ENCODE assay signal across 10 mouse cellular contexts in the genomic region with DNA sequence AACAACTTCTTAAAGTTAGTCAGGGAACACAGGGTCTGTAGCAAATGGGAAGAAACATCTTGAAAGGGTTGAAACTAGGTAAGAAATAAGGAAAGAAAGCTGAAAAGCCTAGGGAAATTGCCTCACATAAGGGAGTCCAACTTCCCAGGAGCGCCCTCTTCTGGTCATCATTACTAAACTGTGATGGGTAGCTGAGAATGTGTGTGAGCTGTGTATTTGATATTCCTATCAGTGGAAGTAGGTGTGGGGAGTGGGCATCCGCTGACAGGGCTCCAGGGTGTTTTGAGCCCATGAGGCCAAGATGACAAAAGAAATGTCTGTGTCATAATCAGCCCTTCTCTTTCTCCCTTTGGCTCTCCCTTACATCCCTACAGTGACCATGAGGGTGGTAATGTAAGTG. TPM values are rescaled to one million over a fixed set of nuclear protein-coding genes. Genes with fewer than 3 reads are reported as not detected.
A peak's percentile ranks its signal among the peaks of the same experiment; 100 is the strongest.
DNase-seq lines count a peak whose midpoint lies in the region; ATAC-seq and TF ChIP-seq lines count a peak whose summit lies in the region.
"Had no signal": no experiment of that assay in that cellular context is flagged by ENCODE, and none has a peak within 500 bp of the region (broad histone marks: within the 10 kb centered on the region; RNA-seq: fewer than 3 reads in every experiment).

No protein-coding gene starts in this region.

- no peaks in the 10 kb centered on the region for H3K4me1 ChIP-seq in forebrain, embryonic 11.5 days (replicated peaks; ENCODE audit: control insufficient read depth, insufficient read depth, low read length)
- H3K4me1 ChIP-seq in forebrain, embryonic 10.5 days = no peaks in the 10 kb centered on the region
- H3K4me1 ChIP-seq in midbrain, embryonic 11.5 days (ENCODE audit: control insufficient read depth, insufficient read depth, low read length) = no peaks in the 10 kb centered on the region
- H3K4me1 ChIP-seq in midbrain, embryonic 10.5 days = no peaks in the 10 kb centered on the region
- no peaks in the 10 kb centered on the region for H3K4me1 ChIP-seq in bone marrow macrophage, adult 2 months (ENCODE audit: control insufficient read depth, insufficient read depth, low read length)
- H3K4me1 ChIP-seq: midbrain, embryonic 12.5 days had no signal

- H3K9me3 ChIP-seq in forebrain, embryonic 11.5 days (ENCODE audit: control insufficient read depth, low read length) = no peaks in the 10 kb centered on the region
- H3K9me3 ChIP-seq in forebrain, embryonic 10.5 days = no peaks in the 10 kb centered on the region
- H3K9me3 ChIP-seq in midbrain, embryonic 11.5 days (ENCODE audit: control insufficient read depth, low read length) = no peaks in the 10 kb centered on the region
- H3K9me3 ChIP-seq in midbrain, embryonic 10.5 days (replicated peaks) = no peaks in the 10 kb centered on the region
- H3K9me3 ChIP-seq: heart, embryonic 15.5 days; midbrain, embryonic 12.5 days had no signal

- H3K4me2 ChIP-seq in forebrain, embryonic 11.5 days (ENCODE audit: low read depth, low read length, severe bottlenecking) = no peak overlapping the region
- no peak overlapping the region for H3K4me2 ChIP-seq in midbrain, embryonic 11.5 days
- H3K4me2 ChIP-seq: heart, embryonic 15.5 days; midbrain, embryonic 12.5 days had no signal

- H3K4me3 ChIP-seq in forebrain, embryonic 11.5 days (ENCODE audit: low read depth, low read length) = no peak overlapping the region
- H3K4me3 ChIP-seq in forebrain, embryonic 10.5 days = no peak overlapping the region
- H3K4me3 ChIP-seq in midbrain, embryonic 11.5 days (ENCODE audit: low read depth, low read length) = no peak overlapping the region
- no peak overlapping the region for H3K4me3 ChIP-seq in midbrain, embryonic 10.5 days
- H3K4me3 ChIP-seq in bone marrow macrophage, adult 2 months (ENCODE audit: insufficient read depth, low read length) = no peak overlapping the region
- H3K4me3 ChIP-seq: heart, embryonic 15.5 days; midbrain, embryonic 12.5 days had no signal

- peak; percentile 46 for TF ChIP-seq CTCF in bone marrow macrophage, adult 2 months (IDR thresholded peaks at IDR 0.05; ENCODE audit: low read depth, low read length)

- 49% methylated on average over 2 of the region's 2 CpGs for WGBS in forebrain, embryonic 11.5 days
- 54% methylated on average over 2 of the region's 2 CpGs for WGBS in forebrain, embryonic 10.5 days
- 59% methylated on average over 2 of the region's 2 CpGs for WGBS in midbrain, embryonic 11.5 days
- WGBS in midbrain, embryonic 10.5 days = 47% methylated on average over 2 of the region's 2 CpGs

- TF ChIP-seq POLR2A in bone marrow macrophage, adult 2 months (IDR thresholded peaks at IDR 0.05; ENCODE audit: borderline replicate concordance, low read depth, low read length) = no peak

- peak; percentile 63 for DNase-seq in forebrain, embryonic 11.5 days (ENCODE audit: low spot score)
- no peak for DNase-seq in forebrain, embryonic 10.5 days (ENCODE audit: extremely low spot score, low spot score)
- peak; percentile 89 for DNase-seq in midbrain, embryonic 11.5 days (ENCODE audit: low spot score, missing footprints)
- DNase-seq in midbrain, embryonic 10.5 days (ENCODE audit: low spot score) = no peak
- DNase-seq in lung, postnatal 25 days (ENCODE audit: low spot score) = peak; percentile 71
- peak; percentile 75 for DNase-seq in thymus, postnatal 4 days

- no peak overlapping the region for H3K27ac ChIP-seq in forebrain, embryonic 11.5 days (ENCODE audit: low read depth, low read length)
- H3K27ac ChIP-seq in forebrain, embryonic 10.5 days = no peak overlapping the region
- H3K27ac ChIP-seq in midbrain, embryonic 11.5 days (ENCODE audit: low read depth, low read length) = no peak overlapping the region
- no peak overlapping the region for H3K27ac ChIP-seq in midbrain, embryonic 10.5 days (replicated peaks)
- H3K27ac ChIP-seq in bone marrow macrophage, adult 2 months (ENCODE audit: insufficient read depth, low read depth, low read length) = no peak overlapping the region
- H3K27ac ChIP-seq: midbrain, embryonic 12.5 days had no signal

- H3K9ac ChIP-seq in forebrain, embryonic 11.5 days (ENCODE audit: low read length) = no peak overlapping the region
- H3K9ac ChIP-seq in midbrain, embryonic 11.5 days (ENCODE audit: low read length) = no peak overlapping the region
- H3K9ac ChIP-seq: heart, embryonic 15.5 days; midbrain, embryonic 12.5 days had no signal

- no peaks in the 10 kb centered on the region for H3K27me3 ChIP-seq in forebrain, embryonic 11.5 days (ENCODE audit: control insufficient read depth, insufficient read depth, low read length)
- H3K27me3 ChIP-seq in forebrain, embryonic 10.5 days (ENCODE audit: poor library complexity, severe bottlenecking) = no peaks in the 10 kb centered on the region
- H3K27me3 ChIP-seq in midbrain, embryonic 11.5 days (ENCODE audit: control insufficient read depth, insufficient read depth, low read length) = no peaks in the 10 kb centered on the region
- no peaks in the 10 kb centered on the region for H3K27me3 ChIP-seq in midbrain, embryonic 10.5 days (ENCODE audit: low read depth, poor library complexity, severe bottlenecking)
- H3K27me3 ChIP-seq: heart, embryonic 15.5 days; midbrain, embryonic 12.5 days had no signal

- ATAC-seq in forebrain, embryonic 11.5 days (replicated peaks; ENCODE audit: low FRiP score) = no peak
- no peak for ATAC-seq in midbrain, embryonic 11.5 days (ENCODE audit: low FRiP score)
- ATAC-seq in granulocyte monocyte progenitor cell, adult 5-6 weeks (replicated peaks; ENCODE audit: poor library complexity, severe bottlenecking) = peak; percentile 75

- H3K36me3 ChIP-seq in forebrain, embryonic 11.5 days (ENCODE audit: control insufficient read depth, insufficient read depth, low read length) = peaks cover 19% of the 10 kb centered on the region
- H3K36me3 ChIP-seq in forebrain, embryonic 10.5 days (replicated peaks) = peaks cover 98% of the 10 kb centered on the region
- H3K36me3 ChIP-seq in midbrain, embryonic 11.5 days (ENCODE audit: control insufficient read depth, insufficient read depth, low read length) = peaks cover 46% of the 10 kb centered on the region
- peaks cover 98% of the 10 kb centered on the region for H3K36me3 ChIP-seq in midbrain, embryonic 10.5 days

RNA-seq across cellular contexts. Expression of gene Coq10a, which starts 10.0 kb away (rescaled TPM):
- polyA plus RNA-seq in forebrain, embryonic 11.5 days (2014; fragmentation: Nextera tagmentation; extraction: Ambion mirVana) = 21.0 and 23.1 TPM in 2 replicates
- 9.2 and 10.1 TPM in 2 replicates for polyA plus RNA-seq in forebrain, embryonic 10.5 days (2016; fragmentation: Nextera tagmentation; extraction: Ambion mirVana)
- 23.1 and 23.4 TPM in 2 replicates for polyA plus RNA-seq in midbrain, embryonic 11.5 days (2014; fragmentation: Nextera tagmentation; extraction: Ambion mirVana)
- polyA plus RNA-seq in midbrain, embryonic 10.5 days (2016; fragmentation: Nextera tagmentation; extraction: Ambion mirVana) = 13.2 and 18.8 TPM in 2 replicates
- polyA plus RNA-seq in bone marrow macrophage, adult 2 months (2012; ENCODE audit: insufficient read depth, insufficient read length, missing spikeins) = 40.6 and 46.1 TPM in 2 replicates
- total RNA-seq in granulocyte monocyte progenitor cell, adult 5-6 weeks (2014; fragmentation: Nextera tagmentation) = 20.8 and 28.4 TPM in 2 replicates
- 6.8 and 7.9 TPM in 2 replicates for total RNA-seq in granulocyte monocyte progenitor cell, adult 5-6 weeks (2017)

RNA-seq across cellular contexts. Expression of gene Ankrd52, which starts 18.1 kb away (rescaled TPM):
- polyA plus RNA-seq in forebrain, embryonic 11.5 days (2014; fragmentation: Nextera tagmentation; extraction: Ambion mirVana) = 13.3 and 15.4 TPM in 2 replicates
- polyA plus RNA-seq in forebrain, embryonic 10.5 days (2016; fragmentation: Nextera tagmentation; extraction: Ambion mirVana) = 11.1 and 13.1 TPM in 2 replicates
- polyA plus RNA-seq in midbrain, embryonic 11.5 days (2014; fragmentation: Nextera tagmentation; extraction: Ambion mirVana) = 7.5 and 8.6 TPM in 2 replicates
- polyA plus RNA-seq in midbrain, embryonic 10.5 days (2016; fragmentation: Nextera tagmentation; extraction: Ambion mirVana) = 9.0 and 9.2 TPM in 2 replicates
- polyA plus RNA-seq in bone marrow macrophage, adult 2 months (2012; ENCODE audit: insufficient read depth, insufficient read length, missing spikeins) = 33.1 and 34.8 TPM in 2 replicates
- 58.1 and 60.1 TPM in 2 replicates for total RNA-seq in granulocyte monocyte progenitor cell, adult 5-6 weeks (2014; fragmentation: Nextera tagmentation)
- total RNA-seq in granulocyte monocyte progenitor cell, adult 5-6 weeks (2017) = 9.1 and 11.3 TPM in 2 replicates

RNA-seq across cellular contexts. Expression of gene Cs, which starts 21.3 kb away (rescaled TPM):
- 263 and 278 TPM in 2 replicates for polyA plus RNA-seq in forebrain, embryonic 11.5 days (2014; fragmentation: Nextera tagmentation; extraction: Ambion mirVana)
- 256 and 265 TPM in 2 replicates for polyA plus RNA-seq in forebrain, embryonic 10.5 days (2016; fragmentation: Nextera tagmentation; extraction: Ambion mirVana)
- polyA plus RNA-seq in midbrain, embryonic 11.5 days (2014; fragmentation: Nextera tagmentation; extraction: Ambion mirVana) = 236 and 248 TPM in 2 replicates
- 237 and 248 TPM in 2 replicates for polyA plus RNA-seq in midbrain, embryonic 10.5 days (2016; fragmentation: Nextera tagmentation; extraction: Ambion mirVana)
- polyA plus RNA-seq in bone marrow macrophage, adult 2 months (2012; ENCODE audit: insufficient read depth, insufficient read length, missing spikeins) = 98.1 and 109 TPM in 2 replicates
- total RNA-seq in granulocyte monocyte progenitor cell, adult 5-6 weeks (2014; fragmentation: Nextera tagmentation) = 175 and 176 TPM in 2 replicates
- total RNA-seq in granulocyte monocyte progenitor cell, adult 5-6 weeks (2017) = 104 and 114 TPM in 2 replicates

RNA-seq across cellular contexts. Expression of gene Cnpy2, which starts 36.5 kb away (rescaled TPM):
- 222 and 224 TPM in 2 replicates for polyA plus RNA-seq in forebrain, embryonic 11.5 days (2014; fragmentation: Nextera tagmentation; extraction: Ambion mirVana)
- 253 and 256 TPM in 2 replicates for polyA plus RNA-seq in forebrain, embryonic 10.5 days (2016; fragmentation: Nextera tagmentation; extraction: Ambion mirVana)
- 222 and 239 TPM in 2 replicates for polyA plus RNA-seq in midbrain, embryonic 11.5 days (2014; fragmentation: Nextera tagmentation; extraction: Ambion mirVana)
- 245 and 259 TPM in 2 replicates for polyA plus RNA-seq in midbrain, embryonic 10.5 days (2016; fragmentation: Nextera tagmentation; extraction: Ambion mirVana)
- polyA plus RNA-seq in bone marrow macrophage, adult 2 months (2012; ENCODE audit: insufficient read depth, insufficient read length, missing spikeins) = 78.6 and 82.6 TPM in 2 replicates
- 108 and 200 TPM in 2 replicates for total RNA-seq in granulocyte monocyte progenitor cell, adult 5-6 weeks (2014; fragmentation: Nextera tagmentation)
- total RNA-seq in granulocyte monocyte progenitor cell, adult 5-6 weeks (2017) = 135 TPM in 2 replicates

RNA-seq across cellular contexts. Expression of gene Slc39a5, which starts 42.2 kb away (rescaled TPM):
- polyA plus RNA-seq in forebrain, embryonic 11.5 days (2014; fragmentation: Nextera tagmentation; extraction: Ambion mirVana) = 0.24 TPM in 1 of 2 replicates, not detected in the other
- polyA plus RNA-seq in forebrain, embryonic 10.5 days (2016; fragmentation: Nextera tagmentation; extraction: Ambion mirVana) = 0.30 TPM in 1 of 2 replicates, not detected in the other
- not detected in 2 replicates for polyA plus RNA-seq in midbrain, embryonic 11.5 days (2014; fragmentation: Nextera tagmentation; extraction: Ambion mirVana)
- polyA plus RNA-seq in midbrain, embryonic 10.5 days (2016; fragmentation: Nextera tagmentation; extraction: Ambion mirVana) = 0.06 and 0.19 TPM in 2 replicates
- not detected in 2 replicates for polyA plus RNA-seq in bone marrow macrophage, adult 2 months (2012; ENCODE audit: insufficient read depth, insufficient read length, missing spikeins)
- total RNA-seq in granulocyte monocyte progenitor cell, adult 5-6 weeks (2014; fragmentation: Nextera tagmentation) = not detected in 2 replicates
- total RNA-seq in granulocyte monocyte progenitor cell, adult 5-6 weeks (2017) = not detected in 2 replicates
- polyA plus RNA-seq: midbrain, embryonic 12.5 days had no signal

Comparison
In these comparisons a context has a peak if more than half of its experiments do, and no peak if none do; other contexts are left out.
1. DNase-seq: peak in forebrain, embryonic 11.5 days (single experiment), midbrain, embryonic 11.5 days (single experiment), lung, postnatal 25 days (single experiment) and thymus, postnatal 4 days (single experiment); none in forebrain, embryonic 10.5 days (single experiment) and midbrain, embryonic 10.5 days (single experiment).